Mouse (Mus musculus) embryonic facial prominence, embryonic 11.5 days (tissue): Measurements from ENCODE around the gene Olfr97. TPM values are rescaled to one million over a fixed set of nuclear protein-coding genes. Genes with fewer than 3 reads are reported as not detected.
"Not testable (repeated sequence)": the region's sequence is repeated elsewhere in the genome, so short reads cannot be mapped to it uniquely, and the experiment has no call there.

Experiments
- ATAC-seq: fragments of 200-750 bp; cut with Nextera tagmentation; replicated peaks from 2 replicates; pipeline ENCODE4 v1.8.0; 2017; ENCODE audit warnings: low read depth; ENCODE audit not compliant: insufficient number of reproducible peaks, low FRiP score, low TSS enrichment
- DNase-seq: peaks from one replicate; pipeline ENCODE4 v3.0.0-alpha.2; 2015; ENCODE audit warnings: low spot score
- H3K27ac ChIP-seq: fragments of 300-500 bp; sonication (generic); replicated peaks from 2 replicates; pipeline ENCODE4 v1.5.1; 2014; ENCODE audit warnings: mild to moderate bottlenecking, low read depth, low read length, control low read depth
- H3K27me3 ChIP-seq: fragments of 300-500 bp; sonication (generic); 2 replicates; pipeline ENCODE4 v1.6.1; 2014; ENCODE audit warnings: mild to moderate bottlenecking, low read length, moderate library complexity, mixed read lengths; ENCODE audit not compliant: control insufficient read depth, insufficient read depth
- H3K36me3 ChIP-seq: fragments of 300-500 bp; sonication (generic); replicated peaks from 2 replicates; pipeline ENCODE4 v1.6.1; 2014; ENCODE audit warnings: low read depth, mild to moderate bottlenecking, low read length, moderate library complexity, mixed read lengths; ENCODE audit not compliant: control insufficient read depth, insufficient read depth
- H3K4me1 ChIP-seq: fragments of 300-500 bp; sonication (generic); 2 replicates; pipeline ENCODE4 v1.6.1; 2014; ENCODE audit warnings: low read length, mixed read lengths; ENCODE audit not compliant: control insufficient read depth, insufficient read depth
- H3K4me2 ChIP-seq: fragments of 300-500 bp; sonication (generic); 2 replicates; pipeline ENCODE4 v1.6.1; 2014; ENCODE audit warnings: low read depth, mild to moderate bottlenecking, control low read depth, low read length, moderate library complexity
- H3K4me3 ChIP-seq: fragments of 300-500 bp; sonication (generic); 2 replicates; pipeline ENCODE4 v1.5.1; 2014; ENCODE audit warnings: low read depth, low read length, control low read depth
- H3K9ac ChIP-seq: fragments of 300-500 bp; sonication (generic); replicated peaks from 2 replicates; pipeline ENCODE4 v1.6.1; 2014; ENCODE audit warnings: mild to moderate bottlenecking, control low read depth, low read length
- H3K9me3 ChIP-seq: fragments of 300-500 bp; sonication (generic); replicated peaks from 2 replicates; pipeline ENCODE4 v1.6.1; 2016; ENCODE audit warnings: mild to moderate bottlenecking, low read length, inconsistent platforms, mixed read lengths; ENCODE audit not compliant: control insufficient read depth
- WGBS: fragments of 180-500 bp; shearing (Covaris S2); extraction: QIAGEN DNeasy Blood & Tissue Kit; methylation state at CpG from one replicate; pipeline ENCODE4 v1.1.7; 2014; 5-methylcytosine and 5-hydroxymethylcytosine counted together
- polyA plus RNA-seq: library from polyadenylated mRNA; unstranded; fragments of >200 nt; fragmentation: Nextera tagmentation; extraction: Ambion mirVana; gene quantifications from 2 replicates; pipeline ENCODE4 v1.2.1, GENCODE M21; 2014

Olfr97 gene
- polyA plus RNA-seq, result not detected in 2 replicates

GRCm38 (mm10) chr17:37237230-37237629 is at the start of gene Olfr97:
Olfr97 (minus strand) TSS chr17:37237330.
- not testable (repeated sequence) for H3K9ac ChIP-seq, H3K9me3 ChIP-seq, H3K27ac ChIP-seq, DNase-seq, H3K4me3 ChIP-seq, H3K27me3 ChIP-seq, ATAC-seq, H3K36me3 ChIP-seq, H3K4me1 ChIP-seq, H3K4me2 ChIP-seq
- 88% methylated on average over 2 of the region's 2 CpGs for WGBS

DNA sequence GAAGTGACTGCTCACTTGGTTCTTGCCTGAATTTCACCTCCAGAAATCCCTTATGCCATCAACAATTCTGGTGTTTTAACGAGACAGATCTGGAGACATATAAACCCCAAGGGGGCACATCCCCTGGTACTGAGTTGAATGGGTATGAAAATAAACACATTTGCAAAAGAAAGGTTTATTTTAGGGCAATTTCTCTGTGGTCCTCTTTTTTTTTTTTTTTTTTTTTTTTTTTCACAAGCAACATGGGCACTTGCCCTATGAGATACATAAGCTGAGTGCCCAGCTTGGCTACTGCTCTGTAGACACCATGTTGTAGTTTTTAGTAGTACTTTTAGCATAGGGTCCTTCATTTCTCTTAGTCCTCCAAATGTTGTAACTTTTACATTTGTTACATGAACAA is 46.2 kb upstream of the Olfr97 start, which contains the start of gene Olfr99:
Gene Olfr99 (minus strand): TSS at position 101 of the 400 bp plus-strand sequence.
- WGBS, result 57% methylated on average over 1 of the region's 1 CpGs
- Histone ChIP-seq H3K27ac (no peak within 1 kb of the TSS), H3K9me3 (no peaks in the 10 kb centered on the region), H3K36me3 (no peaks in the 10 kb centered on the region), H3K27me3 (no peaks in the 10 kb centered on the region), H3K4me3 (no peak within 1 kb of the TSS), H3K9ac (no peak within 1 kb of the TSS), H3K4me1 (no peaks in the 10 kb centered on the region), H3K4me2 (no peak within 1 kb of the TSS)
- DNase-seq (no peak), ATAC-seq (no peak)

GRCm38 (mm10) chr17:37280331-37280730 is 43.2 kb upstream of the Olfr97 start:
- Histone ChIP-seq H3K4me2 (no peak overlapping the region), H3K36me3 (no peaks in the 10 kb centered on the region), H3K27me3 (no peaks in the 10 kb centered on the region), H3K9me3 (no peaks in the 10 kb centered on the region), H3K4me1 (no peaks in the 10 kb centered on the region), H3K27ac (no peak overlapping the region), H3K9ac (no peak overlapping the region), H3K4me3 (no peak overlapping the region)
- 68% methylated on average over 1 of the region's 1 CpGs for WGBS
- ATAC-seq (no peak), DNase-seq (no peak)

- no peaks in the 10 kb centered on the region for H3K9me3 ChIP-seq
- H3K27me3 ChIP-seq, result no peaks in the 10 kb centered on the region
- no peaks in the 10 kb centered on the region for H3K36me3 ChIP-seq
- H3K9ac ChIP-seq, result no peak overlapping the region
- no peak overlapping the region for H3K27ac ChIP-seq
- DNase-seq (no peak), ATAC-seq (no peak)
- no peak overlapping the region for H3K4me3 ChIP-seq
- H3K4me2 ChIP-seq, result no peak overlapping the region
- no peaks in the 10 kb centered on the region for H3K4me1 ChIP-seq
Observed at GRCm38 (mm10) chr17:37276573-37276972, 39.4 kb upstream of the Olfr97 start.

DNA sequence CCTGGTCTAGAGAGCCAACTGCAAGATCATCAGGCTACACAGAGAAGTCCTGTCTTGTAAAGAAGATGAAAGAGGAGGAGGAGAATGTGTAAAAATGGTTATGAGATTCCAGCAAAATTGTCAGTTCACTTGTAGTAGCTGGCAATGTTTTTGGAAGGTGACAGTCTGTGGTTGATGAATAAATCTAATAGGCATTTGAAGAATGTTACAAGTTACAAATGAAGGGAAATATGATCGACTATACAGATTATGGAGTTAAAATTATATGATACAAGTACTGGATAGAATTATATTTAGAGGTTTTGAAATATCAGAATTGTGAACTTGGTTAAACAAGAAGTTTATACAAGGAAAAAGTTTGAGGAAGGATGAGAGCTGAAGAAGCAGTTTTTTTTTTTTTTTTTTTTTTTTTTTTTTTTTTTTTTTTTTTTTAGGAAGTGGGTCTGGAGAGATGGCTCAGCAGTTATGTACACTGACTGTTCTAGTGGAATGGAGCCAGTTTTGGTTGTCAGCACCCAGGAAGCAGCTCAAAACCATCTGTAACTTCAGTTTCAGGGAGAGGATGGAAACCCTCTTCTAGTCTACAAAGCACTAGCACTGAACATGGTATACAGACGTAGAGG is 38.6 kb upstream of the Olfr97 start:
- no peak overlapping the region for H3K4me3 ChIP-seq
- ATAC-seq, result no peak
- H3K9ac ChIP-seq, result no peak overlapping the region
- no peaks in the 10 kb centered on the region for H3K9me3 ChIP-seq
- no peaks in the 10 kb centered on the region for H3K36me3 ChIP-seq
- H3K4me1 ChIP-seq, result no peaks in the 10 kb centered on the region
- no peak overlapping the region for H3K4me2 ChIP-seq
- H3K27ac ChIP-seq, result no peak overlapping the region
- 79% methylated on average over 2 of the region's 2 CpGs for WGBS
- H3K27me3 ChIP-seq, result no peaks in the 10 kb centered on the region
- no peak for DNase-seq

DNA sequence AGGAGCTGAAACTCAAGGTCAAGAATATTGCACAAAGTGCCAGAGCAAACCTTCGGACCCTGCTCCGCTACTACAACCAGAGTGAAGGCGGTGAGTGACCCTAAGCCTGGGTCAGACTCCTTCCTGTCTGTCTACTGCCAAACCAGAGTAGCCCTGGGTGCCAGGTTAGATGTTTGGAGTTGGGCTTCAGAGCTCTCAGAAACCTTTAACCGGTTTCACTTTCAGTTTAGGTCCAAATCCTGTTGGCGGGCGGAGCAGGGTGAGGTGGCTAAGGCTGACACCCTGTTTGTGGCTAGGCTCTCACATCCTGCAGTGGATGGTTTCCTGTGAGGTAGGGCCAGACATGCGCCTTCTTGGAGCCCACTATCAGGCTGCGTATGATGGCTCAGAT is 33.6 kb upstream of the Olfr97 start:
- peak overlapping the region; percentile 84 for H3K4me2 ChIP-seq
- peak overlapping the region; percentile 36 for H3K4me3 ChIP-seq
- 0 out of 2 replicates have a peak, but pooled peaks have one; percentile 25 for ATAC-seq
- H3K36me3 ChIP-seq, result no peaks in the 10 kb centered on the region
- WGBS, result 65% methylated on average over 8 of the region's 8 CpGs
- peak overlapping the region; percentile 48; the same call in 1 of the 2 replicates for H3K9ac ChIP-seq
- H3K27ac ChIP-seq, result no peak overlapping the region
- no peak for DNase-seq
- no peaks in the 10 kb centered on the region for H3K27me3 ChIP-seq
- H3K4me1 ChIP-seq, result no peaks in the 10 kb centered on the region
- no peaks in the 10 kb centered on the region for H3K9me3 ChIP-seq

DNA sequence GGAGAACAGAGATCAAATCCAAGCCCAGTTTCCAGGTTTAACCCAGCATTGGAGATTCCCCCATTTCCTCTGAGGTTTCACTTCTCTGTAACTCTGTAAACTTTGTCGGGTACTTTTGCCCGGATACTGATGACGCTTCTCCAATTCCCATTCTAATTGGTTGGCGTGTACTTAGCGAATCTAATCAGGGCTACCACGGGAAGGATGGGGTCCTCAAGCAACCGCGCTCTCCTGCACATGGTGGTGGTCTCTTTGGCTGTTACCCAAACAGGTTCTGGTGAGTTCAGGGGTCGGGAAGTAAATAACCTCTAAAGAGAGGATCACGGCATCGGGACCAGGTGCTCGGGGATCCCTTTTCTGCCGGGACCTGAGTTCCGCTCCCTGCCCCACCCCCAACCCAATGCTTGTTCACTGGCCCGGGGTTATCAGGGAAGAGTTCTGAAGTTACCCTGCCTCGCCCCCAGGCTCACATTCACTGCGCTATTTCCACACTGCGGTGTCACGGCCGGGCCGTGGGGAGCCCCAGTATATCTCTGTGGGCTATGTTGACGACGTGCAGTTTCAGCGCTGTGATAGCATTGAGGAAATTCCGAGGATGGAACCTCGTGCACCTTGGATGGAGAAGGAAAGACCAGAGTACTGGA is 33.0 kb upstream of the Olfr97 start, which contains the start of gene H2-M3:
Gene H2-M3 (plus strand): TSS at position 163 of the 644 bp plus-strand sequence.
- Histone ChIP-seq H3K9me3 (no peaks in the 10 kb centered on the region), H3K27ac (no peak within 1 kb of the TSS), H3K36me3 (no peaks in the 10 kb centered on the region), H3K4me1 (no peaks in the 10 kb centered on the region), H3K4me3 (peak within 1 kb of the TSS; percentile 36), H3K4me2 (peak within 1 kb of the TSS; percentile 84), H3K27me3 (no peaks in the 10 kb centered on the region), H3K9ac (peak within 1 kb of the TSS; percentile 48)
- ATAC-seq (peak; percentile 97), DNase-seq (peak; percentile 91)
- WGBS, result 4% methylated on average over 26 of the region's 26 CpGs

DNA sequence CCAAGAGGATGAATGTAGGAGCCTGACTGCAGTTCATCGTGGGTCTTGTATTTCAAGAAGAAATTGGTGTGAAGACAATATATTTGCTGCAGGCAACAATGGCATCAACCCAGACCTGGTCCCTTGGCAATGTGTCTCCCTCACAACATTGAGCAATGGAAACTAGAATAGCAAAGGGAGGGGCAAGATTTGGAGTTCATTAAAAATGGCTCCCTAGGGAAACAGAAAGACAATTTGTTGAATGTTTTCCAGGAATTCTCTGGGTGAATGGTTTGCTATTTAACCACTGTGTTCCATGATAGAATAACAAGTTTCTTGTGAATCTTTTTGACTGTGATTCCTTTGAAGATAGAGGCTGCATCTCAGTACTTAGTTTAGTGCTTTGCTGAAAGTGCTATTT is 26.5 kb upstream of the Olfr97 start, which contains the start of gene Olfr98:
Gene Olfr98 (minus strand): TSS at position 124 of the 400 bp plus-strand sequence.
- H3K4me1 ChIP-seq, result no peaks in the 10 kb centered on the region
- H3K9ac ChIP-seq, result no peak within 1 kb of the TSS
- H3K9me3 ChIP-seq, result no peaks in the 10 kb centered on the region
- ATAC-seq (no peak), DNase-seq (no peak)
- H3K27ac ChIP-seq, result no peak within 1 kb of the TSS
- no peaks in the 10 kb centered on the region for H3K27me3 ChIP-seq
- H3K4me3 ChIP-seq, result no peak within 1 kb of the TSS
- no peaks in the 10 kb centered on the region for H3K36me3 ChIP-seq
- WGBS, result 96% methylated on average over 1 of the region's 1 CpGs
- H3K4me2 ChIP-seq, result no peak within 1 kb of the TSS
